Mouse (Mus musculus): ENCODE results near the gene Manba. TPM values are rescaled to one million over a fixed set of nuclear protein-coding genes. Genes with fewer than 3 reads are reported as not detected.
A peak's percentile ranks its signal among the peaks of the same experiment; 100 is the strongest.

Manba gene
- total and polyA plus RNA-seq, 2 experiments from 2014 or later = 7.0 to 10.7 TPM

DNA sequence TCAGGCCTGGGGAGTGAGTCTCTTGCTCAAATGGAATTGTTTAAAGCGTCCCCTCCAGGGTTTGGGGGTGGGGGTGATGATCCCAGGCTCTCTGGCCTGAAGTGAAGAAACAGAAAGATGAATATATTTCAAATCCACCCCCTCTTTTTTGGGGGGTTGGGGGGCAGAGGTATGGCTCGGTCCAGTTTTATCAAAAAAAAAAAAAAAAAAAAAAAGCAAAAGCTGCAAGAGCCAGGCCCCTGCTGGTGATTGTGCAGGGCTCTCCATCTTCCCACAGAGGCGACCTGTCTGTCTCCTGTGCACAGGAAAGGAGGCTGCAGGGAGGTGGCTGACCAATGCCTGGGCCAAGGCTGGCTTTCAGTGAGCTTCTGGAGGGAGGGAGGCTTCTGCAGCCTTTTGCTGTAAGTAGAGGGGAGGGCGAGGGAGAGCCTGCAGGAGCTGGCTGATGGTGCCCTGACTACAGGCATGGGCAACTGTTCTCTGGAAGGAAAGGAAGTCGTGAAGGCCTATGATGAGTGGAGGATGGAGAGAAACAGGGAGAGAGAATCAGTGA, 93.3 kb downstream of the Manba start:
- Histone ChIP-seq H3K4me3 (ENCODE audit: low read length) (no peak overlapping the region), H3K36me3 (ENCODE audit: insufficient read depth, low read length) (no peaks in the 10 kb centered on the region), H3K4me1 (ENCODE audit: insufficient read depth, low read length) (no peaks in the 10 kb centered on the region), H3K27me3 (ENCODE audit: insufficient read depth, low read length) (no peaks in the 10 kb centered on the region), H3K27ac (no peak overlapping the region), H3K9ac (replicated peaks; ENCODE audit: low read length) (no peak overlapping the region), H3K4me2 (ENCODE audit: low read depth, low read length) (no peak overlapping the region), H3K9me3 (ENCODE audit: low read length) (no peaks in the 10 kb centered on the region)
- WGBS = 60% methylated on average over 5 of the region's 5 CpGs
- no peak for ATAC-seq
- TF ChIP-seq CTCF (IDR thresholded peaks at IDR 0.05; ENCODE audit: low read depth) = no peak
- DNase-seq (ENCODE audit: low spot score) = no peak

DNA sequence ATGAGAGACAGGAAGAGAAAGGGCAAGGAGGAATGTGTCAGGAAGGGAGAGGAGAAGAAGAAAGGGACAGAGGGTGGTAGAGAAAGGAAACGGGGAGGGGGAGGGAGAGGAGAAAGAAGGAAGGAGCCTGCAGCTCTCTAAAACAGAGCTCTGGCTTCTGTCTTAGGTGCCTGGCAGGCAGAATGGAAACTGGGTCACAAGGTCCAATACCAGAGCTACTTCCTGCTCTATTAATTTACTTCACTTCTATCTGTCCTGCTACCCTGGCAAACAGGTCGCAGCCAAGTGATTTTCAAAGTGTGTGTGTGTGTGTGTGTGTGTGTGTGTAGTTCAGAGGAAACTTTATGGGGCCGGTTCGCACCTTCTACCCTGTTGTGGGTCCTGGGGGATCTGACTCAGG, 93.8 kb downstream of the Manba start:
- Histone ChIP-seq H3K9me3 (ENCODE audit: low read length) (no peaks in the 10 kb centered on the region), H3K9ac (replicated peaks; ENCODE audit: low read length) (no peak overlapping the region), H3K27ac (no peak overlapping the region), H3K4me2 (ENCODE audit: low read depth, low read length) (no peak overlapping the region), H3K27me3 (ENCODE audit: insufficient read depth, low read length) (no peaks in the 10 kb centered on the region), H3K36me3 (ENCODE audit: insufficient read depth, low read length) (peaks cover 3% of the 10 kb centered on the region; the same call in 1 of the 2 replicates), H3K4me3 (ENCODE audit: low read length) (no peak overlapping the region), H3K4me1 (ENCODE audit: insufficient read depth, low read length) (no peaks in the 10 kb centered on the region)
- no peak for TF ChIP-seq CTCF (IDR thresholded peaks at IDR 0.05; ENCODE audit: low read depth)
- 69% methylated on average over 4 of the region's 4 CpGs for WGBS
- DNase-seq (ENCODE audit: low spot score) = no peak
- no peak for ATAC-seq

- Histone ChIP-seq H3K36me3 (ENCODE audit: insufficient read depth, low read length) (peaks cover 15% of the 10 kb centered on the region), H3K4me3 (ENCODE audit: low read length) (no peak overlapping the region), H3K27ac (no peak overlapping the region), H3K4me1 (ENCODE audit: insufficient read depth, low read length) (no peaks in the 10 kb centered on the region), H3K9ac (replicated peaks; ENCODE audit: low read length) (no peak overlapping the region), H3K4me2 (ENCODE audit: low read depth, low read length) (no peak overlapping the region), H3K27me3 (ENCODE audit: insufficient read depth, low read length) (no peaks in the 10 kb centered on the region), H3K9me3 (ENCODE audit: low read length) (no peaks in the 10 kb centered on the region)
- DNase-seq (ENCODE audit: low spot score) (peak; percentile 18), ATAC-seq (no peak)
- 79% methylated on average over 21 of the region's 21 CpGs for WGBS
- TF ChIP-seq CTCF (IDR thresholded peaks at IDR 0.05; ENCODE audit: low read depth) = no peak
Measured at GRCm38 (mm10) chr3:135580439-135581275, 95.2 kb downstream of the Manba start.

DNA sequence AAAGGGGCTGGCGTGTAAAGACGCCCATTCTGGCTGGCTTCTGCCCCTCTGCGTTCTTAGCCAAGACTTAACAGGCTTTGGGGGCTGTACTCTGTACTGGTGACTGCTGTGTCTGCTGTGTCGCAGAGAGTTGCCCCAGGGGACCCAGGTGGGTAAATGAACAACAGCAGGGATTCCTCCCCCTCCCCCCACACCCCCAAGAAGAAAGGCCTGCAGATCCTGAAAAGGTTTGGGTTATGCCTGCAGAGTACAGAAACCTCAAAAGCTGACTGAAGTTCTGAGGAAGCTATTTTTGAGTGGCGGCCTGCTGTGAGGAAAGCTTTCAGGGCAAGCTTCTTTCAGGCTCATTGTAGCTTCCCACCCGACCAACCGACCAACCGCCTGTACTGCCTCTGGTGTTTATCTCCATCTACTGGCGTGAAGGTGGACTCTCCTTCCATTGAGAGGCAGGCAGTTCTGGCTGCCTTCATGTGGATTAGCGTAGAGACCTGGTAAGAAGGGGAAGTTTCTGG, 96.3 kb downstream of the Manba start:
- H3K27ac ChIP-seq = no peak overlapping the region
- 0 out of 2 replicates have a peak overlapping the region, but pooled peaks have one; percentile 1 for H3K4me2 ChIP-seq (ENCODE audit: low read depth, low read length)
- WGBS = 12% methylated on average over 10 of the region's 10 CpGs
- no peaks in the 10 kb centered on the region for H3K27me3 ChIP-seq (ENCODE audit: insufficient read depth, low read length)
- no peak overlapping the region for H3K4me3 ChIP-seq (ENCODE audit: low read length)
- TF ChIP-seq CTCF (IDR thresholded peaks at IDR 0.05; ENCODE audit: low read depth) = peak; percentile 84
- H3K36me3 ChIP-seq (ENCODE audit: insufficient read depth, low read length) = peaks cover 18% of the 10 kb centered on the region
- ATAC-seq (peak; percentile 88), DNase-seq (ENCODE audit: low spot score) (peak; percentile 77)
- H3K9me3 ChIP-seq (ENCODE audit: low read length) = no peaks in the 10 kb centered on the region
- H3K4me1 ChIP-seq (ENCODE audit: insufficient read depth, low read length) = no peaks in the 10 kb centered on the region
- H3K9ac ChIP-seq (replicated peaks; ENCODE audit: low read length) = no peak overlapping the region

DNA sequence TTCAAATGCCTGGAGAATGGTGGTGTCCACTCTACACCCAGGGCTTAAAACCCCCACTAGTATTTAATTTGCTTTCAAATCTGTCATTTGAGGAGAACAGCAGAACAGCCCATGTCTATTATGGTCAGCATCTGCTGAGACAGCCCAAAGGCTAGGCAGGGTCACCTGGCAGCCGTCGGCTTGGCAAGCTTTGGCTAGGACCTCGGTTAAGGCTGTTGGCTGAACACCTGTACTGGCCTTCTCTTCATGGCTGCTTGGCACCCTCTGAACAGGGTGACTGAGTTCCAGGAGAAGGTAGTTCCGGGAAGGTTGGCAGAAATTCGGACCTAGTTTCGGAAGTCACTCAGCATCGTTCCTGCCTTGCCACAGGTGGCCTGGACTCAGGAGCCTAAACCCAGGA, 96.8 kb downstream of the Manba start:
- TF ChIP-seq CTCF (IDR thresholded peaks at IDR 0.05; ENCODE audit: low read depth) = no peak
- Histone ChIP-seq H3K27ac (no peak overlapping the region), H3K27me3 (ENCODE audit: insufficient read depth, low read length) (no peaks in the 10 kb centered on the region), H3K4me3 (ENCODE audit: low read length) (no peak overlapping the region), H3K4me2 (ENCODE audit: low read depth, low read length) (no peak overlapping the region), H3K9me3 (ENCODE audit: low read length) (no peaks in the 10 kb centered on the region), H3K36me3 (ENCODE audit: insufficient read depth, low read length) (peaks cover 24% of the 10 kb centered on the region), H3K4me1 (ENCODE audit: insufficient read depth, low read length) (no peaks in the 10 kb centered on the region), H3K9ac (replicated peaks; ENCODE audit: low read length) (no peak overlapping the region)
- peak; percentile 1; the same call in 1 of the 2 replicates for ATAC-seq
- no peak for DNase-seq (ENCODE audit: low spot score)
- 78% methylated on average over 7 of the region's 7 CpGs for WGBS

DNA sequence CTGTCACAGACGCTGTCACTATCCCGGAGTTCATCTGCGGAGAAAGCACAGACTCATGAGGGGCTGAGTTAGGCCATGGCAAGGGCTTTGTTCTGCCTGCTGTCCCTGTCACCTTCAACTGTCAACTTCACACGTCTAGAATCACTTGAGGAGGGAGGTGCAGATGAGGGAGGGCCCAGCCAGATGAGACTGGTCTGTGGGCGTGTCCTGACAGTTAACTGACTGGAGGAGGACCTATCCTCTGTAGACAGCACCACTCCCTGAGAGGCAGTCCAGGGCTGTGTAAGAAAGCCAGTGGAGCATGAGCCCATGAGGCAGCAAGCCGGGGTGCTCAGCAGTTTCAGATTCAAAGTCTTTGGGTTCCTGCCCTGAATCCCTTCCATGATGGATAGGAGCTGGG, 100.1 kb downstream of the Manba start:
- TF ChIP-seq CTCF (IDR thresholded peaks at IDR 0.05; ENCODE audit: low read depth) = no peak
- no peaks in the 10 kb centered on the region for H3K27me3 ChIP-seq (ENCODE audit: insufficient read depth, low read length)
- WGBS = 54% methylated on average over 6 of the region's 6 CpGs
- H3K36me3 ChIP-seq (ENCODE audit: insufficient read depth, low read length) = peaks cover 49% of the 10 kb centered on the region
- ATAC-seq = no peak
- H3K4me1 ChIP-seq (ENCODE audit: insufficient read depth, low read length) = no peaks in the 10 kb centered on the region
- H3K9me3 ChIP-seq (ENCODE audit: low read length) = no peaks in the 10 kb centered on the region
- no peak overlapping the region for H3K9ac ChIP-seq (replicated peaks; ENCODE audit: low read length)
- DNase-seq (ENCODE audit: low spot score) = no peak
- no peak overlapping the region for H3K27ac ChIP-seq
- H3K4me3 ChIP-seq (ENCODE audit: low read length) = no peak overlapping the region
- H3K4me2 ChIP-seq (ENCODE audit: low read depth, low read length) = no peak overlapping the region

GRCm38 (mm10) chr3:135586060-135586459, 100.6 kb downstream of the Manba start:
- peaks cover 51% of the 10 kb centered on the region for H3K36me3 ChIP-seq (ENCODE audit: insufficient read depth, low read length)
- no peaks in the 10 kb centered on the region for H3K9me3 ChIP-seq (ENCODE audit: low read length)
- no peak overlapping the region for H3K4me2 ChIP-seq (ENCODE audit: low read depth, low read length)
- H3K4me1 ChIP-seq (ENCODE audit: insufficient read depth, low read length) = no peaks in the 10 kb centered on the region
- H3K4me3 ChIP-seq (ENCODE audit: low read length) = no peak overlapping the region
- 89% methylated on average over 2 of the region's 2 CpGs for WGBS
- DNase-seq (ENCODE audit: low spot score) (no peak), ATAC-seq (no peak)
- no peak for TF ChIP-seq CTCF (IDR thresholded peaks at IDR 0.05; ENCODE audit: low read depth)
- no peak overlapping the region for H3K9ac ChIP-seq (replicated peaks; ENCODE audit: low read length)
- no peaks in the 10 kb centered on the region for H3K27me3 ChIP-seq (ENCODE audit: insufficient read depth, low read length)
- no peak overlapping the region for H3K27ac ChIP-seq
